Mouse (Mus musculus) kidney, embryonic 14.5 days (tissue): ENCODE data around the gene Serinc4. TPM values are rescaled to one million over a fixed set of nuclear protein-coding genes. Genes with fewer than 3 reads are reported as not detected.

Experiments
- ATAC-seq: fragments of 200-750 bp; cut with Nextera tagmentation; 2 replicates; pipeline ENCODE4 v1.8.0; 2017; ENCODE audit warnings: moderate number of reproducible peaks, mild to moderate bottlenecking, moderate TSS enrichment, moderate library complexity; ENCODE audit not compliant: low FRiP score, low TSS enrichment
- H3K27ac ChIP-seq: fragments of 300-500 bp; sonication (generic); 2 replicates; pipeline ENCODE4 v1.5.1; 2014; ENCODE audit warnings: low read depth, mild to moderate bottlenecking, low read length, moderate library complexity, mixed read lengths
- H3K27me3 ChIP-seq: fragments of 300-500 bp; sonication (generic); 2 replicates; pipeline ENCODE4 v1.6.1; 2014; ENCODE audit warnings: mild to moderate bottlenecking, low read length; ENCODE audit not compliant: control insufficient read depth, insufficient read depth
- H3K36me3 ChIP-seq: fragments of 300-500 bp; sonication (generic); 2 replicates; pipeline ENCODE4 v1.6.1; 2014; ENCODE audit warnings: low read length, mixed read lengths; ENCODE audit not compliant: control insufficient read depth, insufficient read depth
- H3K4me1 ChIP-seq: fragments of 300-500 bp; sonication (generic); 2 replicates; pipeline ENCODE4 v1.6.1; 2014; ENCODE audit warnings: low read length, mixed read lengths; ENCODE audit not compliant: control insufficient read depth, insufficient read depth
- H3K4me2 ChIP-seq: fragments of 300-500 bp; sonication (generic); replicated peaks from 2 replicates; pipeline ENCODE4 v1.6.1; 2014; ENCODE audit warnings: low read depth, mild to moderate bottlenecking, low read length
- H3K4me3 ChIP-seq: fragments of 300-500 bp; sonication (generic); 2 replicates; pipeline ENCODE4 v1.5.1; 2014; ENCODE audit warnings: mild to moderate bottlenecking, low read length
- H3K9ac ChIP-seq: fragments of 300-500 bp; sonication (generic); 2 replicates; pipeline ENCODE4 v1.6.1; 2014; ENCODE audit warnings: low read depth, mild to moderate bottlenecking, low read length, moderate library complexity
- H3K9me3 ChIP-seq: fragments of 300-500 bp; sonication (generic); 2 replicates; pipeline ENCODE4 v1.6.1; 2016; ENCODE audit warnings: low read length; ENCODE audit not compliant: control insufficient read depth
- WGBS: fragments of 180-500 bp; shearing (Covaris S2); extraction: QIAGEN DNeasy Blood & Tissue Kit; methylation state at CpG from one replicate; pipeline ENCODE4 v1.1.7; 2014; 5-methylcytosine and 5-hydroxymethylcytosine counted together
- polyA plus RNA-seq: library from polyadenylated mRNA; unstranded; fragments of >200 nt; fragmentation: Nextera tagmentation; extraction: Ambion mirVana; gene quantifications from 2 replicates; pipeline ENCODE4 v1.2.1, GENCODE M21; 2014

Gene Serinc4
- polyA plus RNA-seq, 1 experiment from 2014 or later: 0.24 TPM

DNA sequence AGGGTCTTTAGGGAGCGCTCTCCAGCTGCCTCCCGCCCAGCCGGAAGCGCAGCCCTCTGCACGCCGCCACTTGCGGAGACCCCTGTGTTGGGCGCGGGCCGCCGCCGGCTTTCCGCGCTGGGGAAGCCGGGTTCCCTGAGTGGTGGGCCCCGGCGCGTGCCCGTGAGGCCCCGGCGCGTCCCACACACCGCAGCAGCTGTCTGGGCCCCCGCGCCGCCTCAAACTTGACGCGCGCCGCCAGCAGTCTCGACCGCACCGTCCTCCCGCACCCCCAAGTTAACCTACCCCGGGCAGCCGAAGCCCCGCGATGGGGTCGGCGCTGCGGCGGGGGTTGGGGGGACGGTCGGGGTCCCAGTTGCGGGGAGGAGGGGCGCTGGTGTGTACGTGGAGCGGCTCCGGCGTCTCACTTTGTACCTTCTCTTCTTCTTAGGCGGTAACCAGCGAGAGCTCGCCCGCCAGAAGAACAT is 7.0 kb downstream of the Serinc4 start:
- WGBS: under 1% methylated on average over 50 of the region's 54 CpGs

DNA sequence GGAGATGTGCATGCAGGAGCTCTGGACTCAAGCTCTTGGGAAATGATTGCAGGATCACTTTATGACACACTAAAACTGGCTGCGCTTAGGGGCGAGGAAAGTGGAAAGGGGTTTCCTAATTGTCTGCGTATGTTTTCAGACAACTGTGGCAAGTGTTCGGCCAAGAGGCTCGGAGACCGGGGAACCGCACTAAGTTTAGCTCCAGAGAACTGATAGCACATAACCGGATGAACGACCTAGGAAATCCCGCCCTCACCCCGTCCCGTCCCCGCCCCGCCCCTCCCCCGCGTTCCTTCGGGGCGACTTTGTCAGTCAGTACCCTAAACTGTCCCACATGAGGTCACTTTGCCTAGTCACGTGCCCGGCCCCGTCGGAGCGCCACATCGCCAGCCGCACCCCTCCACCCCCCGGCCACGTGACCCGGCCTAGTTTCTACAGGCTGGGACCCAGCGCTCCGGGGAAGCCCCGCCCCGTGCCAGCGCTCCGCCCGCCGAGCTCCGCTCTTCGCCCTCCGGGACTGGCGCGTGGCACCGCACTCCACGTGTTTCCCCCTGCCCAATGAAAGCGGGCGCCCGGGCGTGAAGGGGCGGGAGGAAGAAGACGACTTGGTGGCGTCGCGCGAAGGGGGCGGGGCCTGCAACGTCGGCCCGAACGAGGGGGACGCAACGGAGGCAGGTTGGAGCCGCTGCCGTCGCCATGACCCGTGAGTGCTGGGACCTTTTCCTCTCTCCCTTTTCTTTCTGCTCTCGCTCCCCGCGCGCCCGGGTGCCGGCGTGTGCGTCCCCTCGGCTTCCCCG is 7.6 kb downstream of the Serinc4 start, which contains the start of gene Serf2:
Gene Serf2 (plus strand): TSS at position 457 of the 797 bp plus-strand sequence.
- Histone ChIP-seq H3K9ac (peak within 1 kb of the TSS; percentile 98), H3K4me3 (peak within 1 kb of the TSS; percentile 97), H3K9me3 (no peaks in the 10 kb centered on the region), H3K4me2 (peak within 1 kb of the TSS; percentile 69), H3K27me3 (no peaks in the 10 kb centered on the region), H3K4me1 (0 out of 2 replicates have a peak, but pooled peaks cover 2% of the 10 kb centered on the region), H3K36me3 (peaks cover 22% of the 10 kb centered on the region), H3K27ac (peak within 1 kb of the TSS; percentile 97)
- peak; percentile 99 for ATAC-seq
- under 1% methylated on average over 62 of the region's 74 CpGs for WGBS

More for the DNA sequence above, 7.0 kb downstream of the Serinc4 start:
- Histone ChIP-seq H3K27me3 (no peaks in the 10 kb centered on the region), H3K4me1 (0 out of 2 replicates have a peak, but pooled peaks cover 2% of the 10 kb centered on the region), H3K9me3 (no peaks in the 10 kb centered on the region), H3K4me3 (peak overlapping the region; percentile 97), H3K9ac (peak overlapping the region; percentile 98), H3K36me3 (peaks cover 22% of the 10 kb centered on the region), H3K27ac (peak overlapping the region; percentile 97), H3K4me2 (peak overlapping the region; percentile 64)
- ATAC-seq: peak; percentile 56

DNA sequence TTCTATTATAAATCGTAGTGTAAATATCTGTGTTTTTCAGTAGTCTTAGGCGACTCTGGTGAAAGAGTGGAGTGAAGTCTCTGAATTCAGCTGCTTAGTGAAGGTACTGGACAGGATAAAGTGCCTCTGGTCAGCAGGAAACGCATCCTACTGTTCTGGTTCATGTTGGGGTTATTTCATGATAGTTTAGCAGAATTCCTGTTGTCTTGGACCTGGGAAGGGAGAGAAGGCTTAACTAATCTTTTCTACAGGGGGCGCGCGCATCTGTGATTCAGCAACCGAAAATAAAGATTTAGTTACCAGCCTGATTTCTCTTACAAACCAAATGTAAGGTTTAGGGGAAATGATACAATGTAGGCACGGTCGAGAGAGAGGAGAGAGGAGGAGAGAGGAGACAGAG is 8.4 kb downstream of the Serinc4 start:
- H3K4me1 ChIP-seq: peaks cover 4% of the 10 kb centered on the region; the same call in 1 of the 2 replicates
- H3K4me2 ChIP-seq: peak overlapping the region; percentile 69
- WGBS: 14% methylated on average over 9 of the region's 9 CpGs
- no peaks in the 10 kb centered on the region for H3K9me3 ChIP-seq
- peak overlapping the region; percentile 95 for H3K27ac ChIP-seq
- H3K9ac ChIP-seq: peak overlapping the region; percentile 61; the same call in 1 of the 2 replicates
- H3K27me3 ChIP-seq: no peaks in the 10 kb centered on the region
- peaks cover 20% of the 10 kb centered on the region for H3K36me3 ChIP-seq
- H3K4me3 ChIP-seq: peak overlapping the region; percentile 97
- no peak for ATAC-seq

DNA sequence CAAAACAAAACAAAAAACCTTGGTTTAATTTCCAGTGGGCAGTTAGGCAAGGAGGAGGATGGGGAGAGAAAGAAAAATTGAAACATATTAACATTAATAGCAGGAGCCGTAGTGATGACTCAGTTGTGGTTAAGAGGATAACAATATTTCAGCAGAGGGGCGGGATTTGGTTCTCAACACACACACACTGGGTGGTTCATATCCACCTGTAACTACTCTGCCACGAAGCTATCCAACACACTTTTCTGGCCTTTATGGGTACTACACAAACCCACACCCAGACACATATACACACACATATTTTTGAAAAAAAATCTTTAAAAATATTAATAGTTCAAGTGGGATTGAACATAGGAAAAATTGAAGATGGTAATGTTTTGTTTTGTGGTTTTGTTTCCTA is 9.6 kb downstream of the Serinc4 start:
- no peak overlapping the region for H3K9ac ChIP-seq
- ATAC-seq: no peak
- H3K36me3 ChIP-seq: peaks cover 9% of the 10 kb centered on the region
- 89% methylated on average over 3 of the region's 3 CpGs for WGBS
- no peaks in the 10 kb centered on the region for H3K9me3 ChIP-seq
- no peak overlapping the region for H3K4me3 ChIP-seq
- H3K4me2 ChIP-seq: no peak overlapping the region
- no peaks in the 10 kb centered on the region for H3K27me3 ChIP-seq
- H3K27ac ChIP-seq: no peak overlapping the region
- peaks cover 10% of the 10 kb centered on the region for H3K4me1 ChIP-seq

DNA sequence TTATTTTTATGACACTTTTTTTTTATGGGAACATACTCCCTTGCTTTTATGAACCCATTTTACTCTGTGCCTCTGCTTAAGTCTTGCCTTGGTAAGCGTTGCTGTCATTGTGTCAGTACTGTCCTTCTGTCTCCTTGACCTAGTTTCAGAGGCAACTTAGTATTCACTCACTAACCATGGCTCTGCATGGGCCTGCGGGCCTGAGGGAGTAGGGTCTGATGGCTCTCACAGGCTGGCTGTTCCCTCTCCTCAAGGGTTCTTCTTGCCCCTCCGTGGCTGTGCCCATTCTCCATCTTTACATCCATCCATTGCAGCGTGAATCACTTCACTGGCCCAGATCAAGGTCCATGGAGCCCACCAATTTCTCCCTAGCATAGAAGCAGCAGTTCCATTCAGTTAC is 10.1 kb downstream of the Serinc4 start:
- Histone ChIP-seq H3K9ac (no peak overlapping the region), H3K27ac (no peak overlapping the region), H3K9me3 (no peaks in the 10 kb centered on the region), H3K4me2 (no peak overlapping the region), H3K4me1 (peaks cover 10% of the 10 kb centered on the region), H3K27me3 (no peaks in the 10 kb centered on the region), H3K36me3 (peaks cover 7% of the 10 kb centered on the region), H3K4me3 (no peak overlapping the region)
- WGBS: 81% methylated on average over 4 of the region's 4 CpGs
- ATAC-seq: no peak

DNA sequence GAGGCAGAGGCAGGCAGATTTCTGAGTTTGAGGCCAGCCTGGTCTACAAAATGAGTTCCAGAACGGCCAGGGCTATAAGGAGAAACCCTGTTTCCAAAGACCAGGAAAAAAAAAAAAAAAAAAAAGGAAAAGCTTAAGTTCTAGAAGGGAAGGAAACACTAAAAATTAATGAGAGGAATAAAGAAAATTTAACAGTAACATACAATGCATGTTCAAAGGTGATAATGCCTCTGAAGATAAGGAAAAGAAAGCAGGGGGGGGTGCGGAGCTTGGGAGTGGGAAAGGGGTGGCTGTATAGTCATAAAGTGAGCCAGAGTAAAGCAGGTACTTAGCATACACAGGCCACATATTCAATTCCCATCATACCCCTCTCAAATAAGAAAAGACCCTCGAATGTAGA is 11.5 kb downstream of the Serinc4 start:
- Histone ChIP-seq H3K36me3 (no peaks in the 10 kb centered on the region), H3K27me3 (no peaks in the 10 kb centered on the region), H3K4me2 (no peak overlapping the region), H3K27ac (no peak overlapping the region), H3K4me1 (peaks cover 8% of the 10 kb centered on the region), H3K9ac (no peak overlapping the region), H3K4me3 (no peak overlapping the region), H3K9me3 (no peaks in the 10 kb centered on the region)
- 83% methylated on average over 3 of the region's 3 CpGs for WGBS
- ATAC-seq: no peak

DNA sequence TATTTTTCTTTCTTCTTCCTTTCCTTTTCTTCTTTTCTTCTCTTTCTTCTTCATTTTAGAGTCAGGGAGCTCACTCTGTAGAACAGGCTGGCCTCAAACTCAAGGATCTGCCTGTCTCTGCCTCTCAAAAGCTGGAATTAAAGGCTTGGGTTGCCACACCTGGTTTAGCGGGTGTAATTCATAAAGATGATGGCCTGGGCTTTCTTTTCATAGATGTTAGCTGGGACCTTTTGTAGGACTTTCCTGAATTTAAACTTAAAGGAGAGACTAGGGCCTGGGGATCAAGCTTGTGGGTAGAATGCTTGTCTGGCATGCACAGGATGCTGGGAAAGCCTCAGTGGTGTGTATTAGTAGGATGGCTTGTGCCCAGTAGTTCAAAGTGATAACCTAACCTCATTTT is 12.4 kb downstream of the Serinc4 start, which contains the start of gene Ell3:
Gene Ell3 (minus strand): TSS at position 101 of the 400 bp plus-strand sequence.
- H3K27me3 ChIP-seq: no peaks in the 10 kb centered on the region
- peak within 1 kb of the TSS; percentile 41 for H3K4me3 ChIP-seq
- peaks cover 8% of the 10 kb centered on the region for H3K36me3 ChIP-seq
- H3K9me3 ChIP-seq: no peaks in the 10 kb centered on the region
- H3K9ac ChIP-seq: peak within 1 kb of the TSS; percentile 42; the same call in 1 of the 2 replicates
- 93% methylated on average over 1 of the region's 1 CpGs for WGBS
- peak within 1 kb of the TSS; percentile 69 for H3K4me2 ChIP-seq
- ATAC-seq: no peak
- H3K4me1 ChIP-seq: peaks cover 8% of the 10 kb centered on the region
- H3K27ac ChIP-seq: no peak within 1 kb of the TSS

DNA sequence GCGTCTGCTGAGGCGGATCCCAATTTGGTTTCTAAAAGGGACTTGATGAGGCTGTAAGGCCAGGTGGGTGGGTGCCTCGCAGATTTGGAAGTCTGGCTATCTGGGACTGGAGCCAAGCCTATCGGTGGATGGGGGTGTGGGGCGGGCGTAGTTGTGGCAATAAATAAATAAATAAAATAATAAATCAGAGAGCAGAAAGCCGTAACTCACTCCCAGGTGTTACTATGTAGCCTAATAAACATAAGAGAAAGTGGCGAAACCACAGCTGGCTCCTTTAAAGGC is 13.6 kb downstream of the Serinc4 start:
- no peak for ATAC-seq
- H3K27ac ChIP-seq: no peak overlapping the region

More for the DNA sequence above, 13.6 kb downstream of the Serinc4 start:
- no peaks in the 10 kb centered on the region for H3K27me3 ChIP-seq
- peaks cover 8% of the 10 kb centered on the region for H3K4me1 ChIP-seq
- H3K4me3 ChIP-seq: peak overlapping the region; percentile 41
- peak overlapping the region; percentile 69 for H3K4me2 ChIP-seq
- H3K9me3 ChIP-seq: no peaks in the 10 kb centered on the region
- peak overlapping the region; percentile 42; the same call in 1 of the 2 replicates for H3K9ac ChIP-seq
- 2% methylated on average over 8 of the region's 8 CpGs for WGBS
- peaks cover 20% of the 10 kb centered on the region for H3K36me3 ChIP-seq
